Mouse (Mus musculus): ENCODE results near the gene Sema3c.

Gene Sema3c

GRCm38 (mm10) chr5:17770328-17770727 is 196.2 kb downstream of the Sema3c start:
- in situ Hi-C loops (cut with MboI, MseI): no loop called here

GRCm38 (mm10) chr5:17776571-17776970 is 202.5 kb downstream of the Sema3c start:
- in situ Hi-C loops (cut with MboI, MseI): no loop called here
